Mouse (Mus musculus): ENCODE data around the gene Atg101. TPM values are rescaled to one million over a fixed set of nuclear protein-coding genes. Genes with fewer than 3 reads are reported as not detected.
A peak's percentile ranks its signal among the peaks of the same experiment; 100 is the strongest.

Atg101 gene
- total and polyA plus RNA-seq, 3 experiments = 75.2 to 75.5 TPM; not detected in 1

GRCm38 (mm10) chr15:101339537-101339936 lies 55.5 kb downstream of the Atg101 start:
- H3K9me3 ChIP-seq (replicated peaks; ENCODE audit: insufficient read depth, low read length) = no peaks in the 10 kb centered on the region
- no peak overlapping the region for H3K9ac ChIP-seq (ENCODE audit: control insufficient read depth, low read depth, low read length, poor library complexity, severe bottlenecking)
- H3K4me3 ChIP-seq (ENCODE audit: control insufficient read depth in 1 of 2, insufficient read depth in 1 of 2, low read depth in 2 of 2, low read length in 2 of 2) = no peak overlapping the region
- H3K79me2 ChIP-seq (ENCODE audit: control insufficient read depth, insufficient read depth, low read length, poor library complexity) = no peaks in the 10 kb centered on the region
- DNase-seq (ENCODE audit: low read depth, low spot score) = peak; percentile 91
- peaks cover 0 to 17% of the 10 kb centered on the region in 2 experiments; a peak in 3 of 4 replicates for H3K4me1 ChIP-seq (ENCODE audit: control insufficient read depth in 1 of 2, insufficient read depth in 2 of 2, low read length in 2 of 2)
- no peak overlapping the region for H3K27ac ChIP-seq (ENCODE audit: control insufficient read depth, low read depth, low read length)
- TF ChIP-seq ZKSCAN1 (IDR thresholded peaks at IDR 0.05; ENCODE audit: low read depth, low read length) = no peak
- peak; percentile 89 for TF ChIP-seq ZC3H11A (IDR thresholded peaks at IDR 0.05; ENCODE audit: low read depth, low read length)
- no peak; the same call in 1 of the 2 replicates for TF ChIP-seq MAZ (IDR thresholded peaks at IDR 0.05; ENCODE audit: low read depth, low read length)
- no peak for TF ChIP-seq POLR2AphosphoS5 (IDR thresholded peaks at IDR 0.05; ENCODE audit: borderline replicate concordance, low read depth, low read length)
- peak; percentile 96 for TF ChIP-seq SMC3 (IDR thresholded peaks at IDR 0.05; ENCODE audit: low read depth, low read length)
- no peak for TF ChIP-seq SIN3A (IDR thresholded peaks at IDR 0.05; ENCODE audit: low read length)
- TF ChIP-seq TCF12 (IDR thresholded peaks at IDR 0.05; ENCODE audit: low read depth, low read length) = no peak
- no peak for TF ChIP-seq MAFK (IDR thresholded peaks at IDR 0.05; ENCODE audit: borderline replicate concordance, low read depth, low read length)
- TF ChIP-seq RAD21 (IDR thresholded peaks at IDR 0.05; ENCODE audit: low read depth, low read length) = peak; percentile 100
- no peak for TF ChIP-seq KAT2A (conservative IDR thresholded peaks at IDR 0.05; ENCODE audit: low read depth, low read length)
- TF ChIP-seq GATA1 (IDR thresholded peaks at IDR 0.05; ENCODE audit: low read depth, low read length) = peak; percentile 41; the same call in 1 of the 2 replicates
- no peak for TF ChIP-seq EP300 (IDR thresholded peaks at IDR 0.05; ENCODE audit: low read depth in 1 of 2, low read length in 2 of 2)
- peak; percentile 51; the same call in 1 of the 2 replicates for TF ChIP-seq BHLHE40 (IDR thresholded peaks at IDR 0.05; ENCODE audit: borderline replicate concordance, low read depth, low read length)
- TF ChIP-seq CTCF (IDR thresholded peaks at IDR 0.05 in 2 of 3, conservative IDR thresholded peaks at IDR 0.05 in 1 of 3; ENCODE audit: control insufficient read depth in 1 of 3, insufficient read depth in 1 of 3, low read depth in 2 of 3, low read length in 3 of 3, poor library complexity in 1 of 3, severe bottlenecking in 1 of 3) = peak; percentile 85 to 100 (median 99)
- no peaks in the 10 kb centered on the region; a peak in 1 of 4 replicates for H3K36me3 ChIP-seq (ENCODE audit: control insufficient read depth in 1 of 2, insufficient read depth in 2 of 2, low read length in 2 of 2)
- no peaks in the 10 kb centered on the region for H3K27me3 ChIP-seq (ENCODE audit: control insufficient read depth in 1 of 2, insufficient read depth in 2 of 2, low read length in 2 of 2)

Other genes with a start within 250 kb of the Atg101 start
- not detected in 2 replicates for gene Gm47841, start 236.9 kb upstream of the Atg101 start, total RNA-seq (2012; rRNA removed)
- gene Gm47841, start 236.9 kb upstream of the Atg101 start, polyA plus RNA-seq (2012; ENCODE audit: insufficient read depth in 1 of 2, insufficient read length in 2 of 2, low read depth in 1 of 2, low replicate concordance in 2 of 2, missing spikeins in 1 of 2) = not detected
- gene Fignl2, start 205.7 kb upstream of the Atg101 start, total RNA-seq (2012; rRNA removed) = not detected in 2 replicates
- not detected for gene Fignl2, start 205.7 kb upstream of the Atg101 start, polyA plus RNA-seq (2012; ENCODE audit: insufficient read depth in 1 of 2, insufficient read length in 2 of 2, low read depth in 1 of 2, low replicate concordance in 2 of 2, missing spikeins in 1 of 2)
- gene Ankrd33, start 168.5 kb upstream of the Atg101 start, total RNA-seq (2012; rRNA removed) = not detected in 2 replicates
- not detected for gene Ankrd33, start 168.5 kb upstream of the Atg101 start, polyA plus RNA-seq (2012; ENCODE audit: insufficient read depth in 1 of 2, insufficient read length in 2 of 2, low read depth in 1 of 2, low replicate concordance in 2 of 2, missing spikeins in 1 of 2)
- gene Acvrl1, start 155.8 kb upstream of the Atg101 start, total RNA-seq (2012; rRNA removed) = 0.08 TPM in 1 of 2 replicates, not detected in the other
- under 1 TPM in 1 of 2 experiments, not detected in 1; 0.18 TPM for gene Acvrl1, start 155.8 kb upstream of the Atg101 start, polyA plus RNA-seq (2012; ENCODE audit: insufficient read depth in 1 of 2, insufficient read length in 2 of 2, low read depth in 1 of 2, low replicate concordance in 2 of 2, missing spikeins in 1 of 2)
- 9.7 and 10.4 TPM in 2 replicates for gene Acvr1b, start 110.2 kb upstream of the Atg101 start, total RNA-seq (2012; rRNA removed)
- gene Acvr1b, start 110.2 kb upstream of the Atg101 start, polyA plus RNA-seq (2012; ENCODE audit: insufficient read depth in 1 of 2, insufficient read length in 2 of 2, low read depth in 1 of 2, low replicate concordance in 2 of 2, missing spikeins in 1 of 2) = 10 to 100 TPM in 1 of 2 experiments, not detected in 1; 13.2 TPM
- 3.7 and 4.1 TPM in 2 replicates for gene Grasp, start 60.1 kb upstream of the Atg101 start, total RNA-seq (2012; rRNA removed)
- 1 to 10 TPM in 1 of 2 experiments, not detected in 1; 6.3 TPM for gene Grasp, start 60.1 kb upstream of the Atg101 start, polyA plus RNA-seq (2012; ENCODE audit: insufficient read depth in 1 of 2, insufficient read length in 2 of 2, low read depth in 1 of 2, low replicate concordance in 2 of 2, missing spikeins in 1 of 2)
- 1.7 and 2.0 TPM in 2 replicates for gene Nr4a1, start 30.0 kb upstream of the Atg101 start, total RNA-seq (2012; rRNA removed)
- gene Nr4a1, start 30.0 kb upstream of the Atg101 start, polyA plus RNA-seq (2012; ENCODE audit: insufficient read depth in 1 of 2, insufficient read length in 2 of 2, low read depth in 1 of 2, low replicate concordance in 2 of 2, missing spikeins in 1 of 2) = 10 to 100 TPM in 1 of 2 experiments, not detected in 1; 12.8 TPM
- 0.07 and 0.12 TPM in 2 replicates for gene 6030408B16Rik, start 8.9 kb downstream of the Atg101 start, total RNA-seq (2012; rRNA removed)
- gene 6030408B16Rik, start 8.9 kb downstream of the Atg101 start, polyA plus RNA-seq (2012; ENCODE audit: insufficient read depth in 1 of 2, insufficient read length in 2 of 2, low read depth in 1 of 2, low replicate concordance in 2 of 2, missing spikeins in 1 of 2) = under 1 TPM in 1 of 2 experiments, not detected in 1; 0.18 TPM
- not detected in 2 replicates for gene Krt80, start 85.9 kb downstream of the Atg101 start, total RNA-seq (2012; rRNA removed)
- gene Krt80, start 85.9 kb downstream of the Atg101 start, polyA plus RNA-seq (2012; ENCODE audit: insufficient read depth in 1 of 2, insufficient read length in 2 of 2, low read depth in 1 of 2, low replicate concordance in 2 of 2, missing spikeins in 1 of 2) = not detected
- gene Krt7, start 126.8 kb downstream of the Atg101 start, total RNA-seq (2012; rRNA removed) = 0.04 TPM in 1 of 2 replicates, not detected in the other
- gene Krt7, start 126.8 kb downstream of the Atg101 start, polyA plus RNA-seq (2012; ENCODE audit: insufficient read depth in 1 of 2, insufficient read length in 2 of 2, low read depth in 1 of 2, low replicate concordance in 2 of 2, missing spikeins in 1 of 2) = under 1 TPM in 1 of 2 experiments, not detected in 1; 0.03 TPM
- not detected in 2 replicates for gene Krt87, start 154.5 kb downstream of the Atg101 start, total RNA-seq (2012; rRNA removed)
- not detected for gene Krt87, start 154.5 kb downstream of the Atg101 start, polyA plus RNA-seq (2012; ENCODE audit: insufficient read depth in 1 of 2, insufficient read length in 2 of 2, low read depth in 1 of 2, low replicate concordance in 2 of 2, missing spikeins in 1 of 2)
- gene Krt88, start 163.5 kb downstream of the Atg101 start, total RNA-seq (2012; rRNA removed) = not detected in 2 replicates
- not detected for gene Krt88, start 163.5 kb downstream of the Atg101 start, polyA plus RNA-seq (2012; ENCODE audit: insufficient read depth in 1 of 2, insufficient read length in 2 of 2, low read depth in 1 of 2, low replicate concordance in 2 of 2, missing spikeins in 1 of 2)
- gene Krt81, start 179.5 kb downstream of the Atg101 start, total RNA-seq (2012; rRNA removed) = not detected in 2 replicates
- not detected for gene Krt81, start 179.5 kb downstream of the Atg101 start, polyA plus RNA-seq (2012; ENCODE audit: insufficient read depth in 1 of 2, insufficient read length in 2 of 2, low read depth in 1 of 2, low replicate concordance in 2 of 2, missing spikeins in 1 of 2)
- gene Krt86, start 189.2 kb downstream of the Atg101 start, total RNA-seq (2012; rRNA removed) = not detected in 2 replicates
- not detected for gene Krt86, start 189.2 kb downstream of the Atg101 start, polyA plus RNA-seq (2012; ENCODE audit: insufficient read depth in 1 of 2, insufficient read length in 2 of 2, low read depth in 1 of 2, low replicate concordance in 2 of 2, missing spikeins in 1 of 2)
- gene Krt83, start 207.2 kb downstream of the Atg101 start, total RNA-seq (2012; rRNA removed) = not detected in 2 replicates
- gene Krt83, start 207.2 kb downstream of the Atg101 start, polyA plus RNA-seq (2012; ENCODE audit: insufficient read depth in 1 of 2, insufficient read length in 2 of 2, low read depth in 1 of 2, low replicate concordance in 2 of 2, missing spikeins in 1 of 2) = not detected
- gene Gm49425, start 233.0 kb downstream of the Atg101 start, total RNA-seq (2012; rRNA removed) = not detected in 2 replicates
- not detected for gene Gm49425, start 233.0 kb downstream of the Atg101 start, polyA plus RNA-seq (2012; ENCODE audit: insufficient read depth in 1 of 2, insufficient read length in 2 of 2, low read depth in 1 of 2, low replicate concordance in 2 of 2, missing spikeins in 1 of 2)
- not detected in 2 replicates for gene Krt84, start 248.5 kb downstream of the Atg101 start, total RNA-seq (2012; rRNA removed)
- gene Krt84, start 248.5 kb downstream of the Atg101 start, polyA plus RNA-seq (2012; ENCODE audit: insufficient read depth in 1 of 2, insufficient read length in 2 of 2, low read depth in 1 of 2, low replicate concordance in 2 of 2, missing spikeins in 1 of 2) = not detected

Data from MEL (cell line).